Mouse (Mus musculus) stomach, postnatal 0 days (tissue): Measurements from ENCODE around the gene Fam49a.

Source experiments
- CTCF ChIP-seq: IDR thresholded peaks from 2 replicates; pipeline ENCODE4 v1.5.1; 2016; ENCODE audit warnings: antibody characterized with exemption, low read depth, mild to moderate bottlenecking, moderate library complexity
- EP300 ChIP-seq: optimal IDR thresholded peaks from 2 replicates; pipeline ENCODE3; 2016; ENCODE audit warnings: antibody characterized with exemption

DNA sequence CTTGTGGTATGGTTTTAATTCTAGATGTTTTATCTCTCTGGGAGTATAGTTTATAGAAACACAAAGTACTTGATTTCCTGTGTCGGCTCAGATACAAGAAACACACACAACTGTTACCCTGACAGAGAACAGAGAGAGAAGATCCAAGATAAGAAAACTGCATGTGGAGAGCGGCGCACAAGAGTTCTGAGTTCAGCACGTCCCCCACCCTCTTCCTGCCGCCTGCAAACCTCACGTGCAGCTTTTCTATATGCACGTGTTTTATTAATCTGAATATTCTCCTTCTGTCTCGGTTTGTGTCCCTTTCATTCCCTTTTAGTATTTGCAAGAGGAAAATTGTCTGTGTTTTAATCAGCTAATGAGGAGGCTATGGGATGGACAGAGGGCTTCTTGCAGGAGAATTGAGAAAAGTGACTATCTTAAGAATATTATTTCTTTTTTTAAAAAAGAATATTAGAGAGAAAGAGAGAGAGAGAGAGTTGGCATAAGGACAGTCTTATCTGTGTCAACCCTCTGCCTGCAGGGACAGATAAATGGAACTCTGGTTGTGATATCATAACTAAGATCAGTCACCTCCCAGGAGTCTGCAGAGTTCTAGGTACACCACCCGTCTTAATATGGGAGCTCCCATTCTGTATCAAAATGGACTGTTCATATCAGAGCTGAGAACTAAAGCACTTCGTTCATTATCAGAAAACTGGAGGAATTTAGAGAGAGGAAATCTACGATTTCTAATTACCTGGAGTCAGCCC, 111.3 kb downstream of the Fam49a start:
- TF ChIP-seq EP300 = no peak
- no peak for TF ChIP-seq CTCF
